Mouse (Mus musculus): ENCODE measurements around the gene Ripk1. TPM values are rescaled to one million over a fixed set of nuclear protein-coding genes. Genes with fewer than 3 reads are reported as not detected.

Ripk1 gene
- polyA plus RNA-seq, 2 experiments, result 4.7 to 11.2 TPM

GRCm38 (mm10) chr13:33964206-33965046 lies 37.7 kb upstream of the Ripk1 start, which contains the start of gene Nqo2:
Nqo2 (plus strand) TSS chr13:33964687.
- 4% methylated on average over 22 of the region's 22 CpGs for WGBS (ENCODE audit: insufficient replicate concordance)
- H3K36me3 ChIP-seq (replicated peaks; ENCODE audit: control insufficient read depth, insufficient read depth, low read depth), result no peaks in the 10 kb centered on the region
- H3K9me3 ChIP-seq (ENCODE audit: control insufficient read depth, low read length), result no peaks in the 10 kb centered on the region
- peak; percentile 49 to 53 (median 51) for DNase-seq (ENCODE audit: low read depth in 3 of 3, low spot score in 3 of 3)
- H3K9ac ChIP-seq (replicated peaks), result peak within 1 kb of the TSS; percentile 78
- H3K4me2 ChIP-seq (ENCODE audit: low read depth), result peak within 1 kb of the TSS; percentile 82
- peak within 1 kb of the TSS; percentile 73 for H3K27ac ChIP-seq
- peak; percentile 76 for ATAC-seq (ENCODE audit: insufficient read depth)
- H3K27me3 ChIP-seq (ENCODE audit: control insufficient read depth, insufficient read depth, low read length), result no peaks in the 10 kb centered on the region
- TF ChIP-seq EP300 (IDR thresholded peaks at IDR 0.05; ENCODE audit: low read depth) (no peak), CTCF (IDR thresholded peaks at IDR 0.05; ENCODE audit: low read depth) (peak; percentile 73)
- peaks cover 5 to 17% of the 10 kb centered on the region in 2 experiments; a peak in 2 of 4 replicates for H3K4me1 ChIP-seq (replicated peaks; ENCODE audit: control insufficient read depth in 2 of 2, insufficient read depth in 2 of 2, low read length in 1 of 2)
- peak within 1 kb of the TSS; percentile 64 to 90 for H3K4me3 ChIP-seq (ENCODE audit: insufficient read depth in 1 of 2, low read depth in 2 of 2, low read length in 2 of 2)

DNA sequence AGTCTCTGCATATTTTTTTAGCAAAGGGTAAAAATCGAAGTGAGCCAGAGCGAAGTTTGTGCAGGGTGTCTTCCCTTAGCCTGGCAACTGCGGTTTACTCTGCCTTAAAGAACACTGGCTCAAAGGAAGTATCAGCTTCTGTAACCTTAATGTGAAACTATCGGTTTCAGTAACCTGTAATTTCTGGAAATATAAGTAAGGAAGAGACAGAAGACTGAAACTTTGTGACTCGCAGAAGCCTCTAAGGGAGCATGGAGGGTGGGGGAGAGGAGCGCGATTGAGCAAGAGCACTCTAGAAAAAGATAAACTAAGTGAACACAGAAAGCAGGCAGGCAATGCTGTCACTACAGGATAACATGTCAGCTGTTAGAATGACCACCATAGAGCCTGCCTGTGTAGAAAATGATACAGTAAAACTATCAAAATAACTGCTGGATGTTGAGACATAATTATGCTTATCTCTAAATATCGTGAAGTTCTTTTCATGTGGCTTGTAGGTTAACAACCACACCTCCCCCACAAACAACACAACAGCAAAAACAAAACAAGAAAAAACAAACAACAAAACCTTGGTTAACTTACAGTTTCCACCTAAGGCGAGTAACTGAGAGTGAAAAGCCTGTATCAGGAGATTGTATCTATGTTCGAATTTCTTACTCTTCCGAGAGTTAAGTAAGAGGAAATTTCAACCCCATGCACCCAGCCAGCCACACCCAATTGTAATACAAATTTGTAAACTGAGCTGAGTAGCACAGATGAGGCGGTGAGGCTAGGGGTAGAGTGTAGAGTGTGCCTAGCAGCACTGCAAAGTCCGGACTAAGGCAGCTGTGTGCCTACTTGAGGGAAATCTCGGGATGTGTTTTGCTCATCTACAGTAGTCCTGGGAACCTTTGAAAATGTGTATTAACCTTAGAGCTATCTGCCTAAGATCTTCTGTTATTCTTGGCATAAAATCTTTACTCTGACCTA lies 36.8 kb upstream of the Ripk1 start:
- 9% methylated on average over 14 of the region's 14 CpGs for whole genome bisulfite sequencing (ENCODE audit: insufficient replicate concordance)

DNA sequence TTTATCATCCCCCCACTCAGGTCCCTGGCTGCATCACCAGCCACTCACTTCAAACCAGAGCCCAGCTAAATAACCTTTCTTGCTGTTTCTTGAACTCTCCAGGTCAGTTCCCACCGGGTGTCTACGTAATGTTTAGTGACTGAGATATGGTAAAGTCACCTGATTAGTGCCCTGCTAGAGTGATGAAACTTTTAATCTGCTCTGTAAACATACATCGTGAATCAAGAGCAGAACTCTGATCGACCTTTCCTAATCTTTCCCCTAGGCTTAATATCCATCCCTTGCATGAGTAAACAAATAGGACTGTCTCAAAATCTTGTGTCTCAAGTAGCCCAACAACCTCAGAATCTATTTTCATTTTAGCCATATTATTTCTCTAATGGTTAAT lies 36.1 kb upstream of the Ripk1 start:
- WGBS (ENCODE audit: insufficient replicate concordance), result 45% methylated on average over 4 of the region's 4 CpGs
- H3K27ac ChIP-seq, result no peak overlapping the region
- TF ChIP-seq CTCF (IDR thresholded peaks at IDR 0.05; ENCODE audit: low read depth), result no peak
- TF ChIP-seq EP300 (IDR thresholded peaks at IDR 0.05; ENCODE audit: low read depth), result no peak

More for the DNA sequence above, 36.8 kb upstream of the Ripk1 start:
- no peak for TF ChIP-seq CTCF (IDR thresholded peaks at IDR 0.05; ENCODE audit: low read depth)
- TF ChIP-seq EP300 (IDR thresholded peaks at IDR 0.05; ENCODE audit: low read depth), result peak; percentile 39; the same call in 1 of the 2 replicates
- Histone ChIP-seq H3K4me3 (ENCODE audit: insufficient read depth in 1 of 2, low read depth in 2 of 2, low read length in 2 of 2) (peak overlapping the region; percentile 64 to 90), H3K27ac (peak overlapping the region; percentile 73), H3K9me3 (ENCODE audit: control insufficient read depth, low read length) (no peaks in the 10 kb centered on the region), H3K9ac (replicated peaks) (peak overlapping the region; percentile 78), H3K4me2 (ENCODE audit: low read depth) (peak overlapping the region; percentile 82), H3K4me1 (replicated peaks; ENCODE audit: control insufficient read depth in 2 of 2, insufficient read depth in 2 of 2, low read length in 1 of 2) (peaks cover 5 to 17% of the 10 kb centered on the region in 2 experiments; a peak in 2 of 4 replicates), H3K36me3 (replicated peaks; ENCODE audit: control insufficient read depth, insufficient read depth, low read depth) (no peaks in the 10 kb centered on the region), H3K27me3 (ENCODE audit: control insufficient read depth, insufficient read depth, low read length) (no peaks in the 10 kb centered on the region)
- ATAC-seq (ENCODE audit: insufficient read depth) (peak; percentile 82), DNase-seq (ENCODE audit: low read depth in 3 of 3, low spot score in 3 of 3) (peak; percentile 40 to 48 (median 47))

GRCm38 (mm10) chr13:33966574-33966973 lies 35.6 kb upstream of the Ripk1 start:
- no peak overlapping the region for H3K4me2 ChIP-seq (ENCODE audit: low read depth)
- DNase-seq (ENCODE audit: low read depth in 3 of 3, low spot score in 3 of 3) (no peak), ATAC-seq (ENCODE audit: insufficient read depth) (no peak)
- H3K9ac ChIP-seq (replicated peaks), result no peak overlapping the region
- no peak overlapping the region for H3K4me3 ChIP-seq (ENCODE audit: insufficient read depth in 1 of 2, low read depth in 2 of 2, low read length in 2 of 2)
- H3K36me3 ChIP-seq (replicated peaks; ENCODE audit: control insufficient read depth, insufficient read depth, low read depth), result no peaks in the 10 kb centered on the region
- peaks cover 5 to 17% of the 10 kb centered on the region in 2 experiments; a peak in 2 of 4 replicates for H3K4me1 ChIP-seq (replicated peaks; ENCODE audit: control insufficient read depth in 2 of 2, insufficient read depth in 2 of 2, low read length in 1 of 2)
- no peak for TF ChIP-seq EP300 (IDR thresholded peaks at IDR 0.05; ENCODE audit: low read depth)
- no peak for TF ChIP-seq CTCF (IDR thresholded peaks at IDR 0.05; ENCODE audit: low read depth)
- H3K9me3 ChIP-seq (ENCODE audit: control insufficient read depth, low read length), result no peaks in the 10 kb centered on the region
- no peak overlapping the region for H3K27ac ChIP-seq
- H3K27me3 ChIP-seq (ENCODE audit: control insufficient read depth, insufficient read depth, low read length), result no peaks in the 10 kb centered on the region

More for the DNA sequence above, 36.1 kb upstream of the Ripk1 start:
- no peaks in the 10 kb centered on the region for H3K9me3 ChIP-seq (ENCODE audit: control insufficient read depth, low read length)
- ATAC-seq (ENCODE audit: insufficient read depth), result no peak
- H3K4me3 ChIP-seq (ENCODE audit: insufficient read depth in 1 of 2, low read depth in 2 of 2, low read length in 2 of 2), result peak overlapping the region; percentile 47 to 64; a peak in 3 of 4 replicates
- H3K27me3 ChIP-seq (ENCODE audit: control insufficient read depth, insufficient read depth, low read length), result no peaks in the 10 kb centered on the region
- H3K4me2 ChIP-seq (ENCODE audit: low read depth), result peak overlapping the region; percentile 82
- H3K4me1 ChIP-seq (replicated peaks; ENCODE audit: control insufficient read depth in 2 of 2, insufficient read depth in 2 of 2, low read length in 1 of 2), result peaks cover 5 to 17% of the 10 kb centered on the region in 2 experiments; a peak in 2 of 4 replicates
- no peak overlapping the region for H3K9ac ChIP-seq (replicated peaks)
- no peak for DNase-seq (ENCODE audit: low read depth in 3 of 3, low spot score in 3 of 3)
- no peaks in the 10 kb centered on the region for H3K36me3 ChIP-seq (replicated peaks; ENCODE audit: control insufficient read depth, insufficient read depth, low read depth)

Data from liver, embryonic 14.5 days (tissue).